Mouse (Mus musculus) MEL (cell line): Measurements from ENCODE around the gene Tmem214. TPM values are rescaled to one million over a fixed set of nuclear protein-coding genes. Genes with fewer than 3 reads are reported as not detected.

ENCODE experiments used
- DNase-seq: peaks from one replicate; pipeline ENCODE4 v3.0.0; 2011; ENCODE audit warnings: low read depth, low spot score
- H3K27ac ChIP-seq: 2 replicates; pipeline ENCODE4 v1.5.1; 2012; ENCODE audit warnings: low read depth, mild to moderate bottlenecking, control low read depth, low read length, moderate library complexity; ENCODE audit not compliant: control insufficient read depth
- H3K27me3 ChIP-seq, 2 experiments: fragments of 150-350 bp in 1 of 2; sonication (generic) in 1 of 2; 2 replicates each; pipeline ENCODE4 v1.6.1; 2012; ENCODE audit warnings: low read length in 2 of 2, mild to moderate bottlenecking in 2 of 2, improper control_type of control experiment in 1 of 2, moderate library complexity in 1 of 2; ENCODE audit not compliant: insufficient read depth in 2 of 2, control insufficient read depth in 1 of 2
- H3K36me3 ChIP-seq, 2 experiments: 2 replicates each; pipeline ENCODE4 v1.6.1; 2012 to 2014; ENCODE audit warnings: low read length in 2 of 2, improper control_type of control experiment in 1 of 2, inconsistent platforms in 1 of 2, mild to moderate bottlenecking in 1 of 2; ENCODE audit not compliant: insufficient read depth in 2 of 2, control insufficient read depth in 1 of 2
- H3K4me1 ChIP-seq, 2 experiments: fragments of 150-350 bp in 1 of 2; sonication (generic) in 1 of 2; 2 replicates each; pipeline ENCODE4 v1.6.1; 2012; ENCODE audit warnings: low read length in 2 of 2, improper control_type of control experiment in 1 of 2, mild to moderate bottlenecking in 1 of 2; ENCODE audit not compliant: insufficient read depth in 2 of 2, control insufficient read depth in 1 of 2
- H3K4me3 ChIP-seq, 2 experiments: fragments of 150-350 bp in 1 of 2; sonication (generic) in 1 of 2; 2 replicates each; pipeline ENCODE4 v1.5.1; 2012; ENCODE audit warnings: low read depth in 2 of 2, low read length in 2 of 2, mild to moderate bottlenecking in 2 of 2, moderate library complexity in 2 of 2, control low read depth in 1 of 2, improper control_type of control experiment in 1 of 2; ENCODE audit not compliant: control insufficient read depth in 1 of 2, insufficient read depth in 1 of 2
- H3K79me2 ChIP-seq: 2 replicates; pipeline ENCODE4 v1.6.1; 2012; ENCODE audit warnings: mild to moderate bottlenecking, low read length, moderate library complexity; ENCODE audit not compliant: control insufficient read depth, poor library complexity, insufficient read depth
- H3K9ac ChIP-seq: 2 replicates; pipeline ENCODE4 v1.6.1; 2012; ENCODE audit warnings: low read depth, mild to moderate bottlenecking, control low read depth, low read length, moderate library complexity; ENCODE audit not compliant: control insufficient read depth, poor library complexity, severe bottlenecking
- H3K9me3 ChIP-seq: fragments of 150-350 bp; sonication (generic); replicated peaks from 2 replicates; pipeline ENCODE4 v1.6.1; 2012; ENCODE audit warnings: mild to moderate bottlenecking, low read length, improper control_type of control experiment, moderate library complexity; ENCODE audit not compliant: insufficient read depth
- CHD1 ChIP-seq: IDR thresholded peaks from 2 replicates; pipeline ENCODE4 v1.6.1; 2012; ENCODE audit warnings: low read depth, mild to moderate bottlenecking, inconsistent platforms, low read length, improper control_type of control experiment
- CTCF ChIP-seq, 3 experiments: IDR thresholded peaks in 2 of 3; conservative IDR thresholded peaks in 1 of 3; 2 replicates each; pipeline ENCODE4 v1.5.1; 2011 to 2012; ENCODE audit warnings: low read length in 3 of 3, low read depth in 2 of 3, mild to moderate bottlenecking in 2 of 3, improper control_type of control experiment in 1 of 3, inconsistent platforms in 1 of 3, mixed read lengths in 1 of 3, moderate library complexity in 1 of 3; ENCODE audit not compliant: control insufficient read depth in 1 of 3, insufficient read depth in 1 of 3, poor library complexity in 1 of 3, severe bottlenecking in 1 of 3
- EP300 ChIP-seq, 2 experiments: IDR thresholded peaks; 2 replicates each; pipeline ENCODE4 v1.6.1; 2011; ENCODE audit warnings: improper control_type of control experiment in 2 of 2, low read length in 2 of 2, low read depth in 1 of 2, mild to moderate bottlenecking in 1 of 2
- ETS1 ChIP-seq: IDR thresholded peaks from 2 replicates; pipeline ENCODE4 v1.6.1; 2012; ENCODE audit warnings: low read depth, mild to moderate bottlenecking, inconsistent platforms, low read length, improper control_type of control experiment, moderate library complexity
- MAX ChIP-seq: IDR thresholded peaks from 2 replicates; pipeline ENCODE4 v1.6.1; 2011; ENCODE audit warnings: low read length, improper control_type of control experiment
- MXI1 ChIP-seq: IDR thresholded peaks from 2 replicates; pipeline ENCODE4 v1.6.1; 2011; ENCODE audit warnings: mild to moderate bottlenecking, low read depth, low read length, improper control_type of control experiment
- MYC ChIP-seq: IDR thresholded peaks from 2 replicates; pipeline ENCODE4 v1.6.1; 2011; ENCODE audit warnings: low read depth, mild to moderate bottlenecking, low read length, improper control_type of control experiment, moderate library complexity
- NELFE ChIP-seq: IDR thresholded peaks from 2 replicates; pipeline ENCODE4 v1.6.1; 2011; ENCODE audit warnings: low read depth, low read length, improper control_type of control experiment
- POLR2AphosphoS2 ChIP-seq: IDR thresholded peaks from 2 replicates; pipeline ENCODE4 v1.6.1; 2011; ENCODE audit warnings: low read length, improper control_type of control experiment
- RCOR1 ChIP-seq: IDR thresholded peaks from 2 replicates; pipeline ENCODE4 v1.6.1; 2012; ENCODE audit warnings: low read depth, mild to moderate bottlenecking, inconsistent platforms, low read length, improper control_type of control experiment
- SIN3A ChIP-seq: IDR thresholded peaks from 2 replicates; pipeline ENCODE4 v1.6.1; 2012; ENCODE audit warnings: low read length, improper control_type of control experiment, inconsistent platforms
- TBP ChIP-seq: IDR thresholded peaks from 2 replicates; pipeline ENCODE4 v1.8.0; 2011; ENCODE audit warnings: low read depth, low read length, improper control_type of control experiment
- polyA plus RNA-seq, 2 experiments: library from polyadenylated mRNA; stranded (reverse) in 1 of 2; unstranded in 1 of 2; fragments of >175 nt in 1 of 2; fragments of >200 nt in 1 of 2; gene quantifications; 2 replicates each; pipeline versions ENCODE4 v1.2.1 to v1.2.4; 2012; ENCODE audit warnings: low replicate concordance in 2 of 2, low read depth in 1 of 2; ENCODE audit not compliant: insufficient read length in 2 of 2, insufficient read depth in 1 of 2, missing spikeins in 1 of 2
- total RNA-seq: library from RNA; depleted of rRNA; stranded (reverse); fragments of 300-350 nt; gene quantifications from 2 replicates; pipeline ENCODE4 v1.2.3, GENCODE M21; 2012

Tmem214 gene
- total and polyA plus RNA-seq, 3 experiments, result 50.5 to 170 (median 101) TPM

DNA sequence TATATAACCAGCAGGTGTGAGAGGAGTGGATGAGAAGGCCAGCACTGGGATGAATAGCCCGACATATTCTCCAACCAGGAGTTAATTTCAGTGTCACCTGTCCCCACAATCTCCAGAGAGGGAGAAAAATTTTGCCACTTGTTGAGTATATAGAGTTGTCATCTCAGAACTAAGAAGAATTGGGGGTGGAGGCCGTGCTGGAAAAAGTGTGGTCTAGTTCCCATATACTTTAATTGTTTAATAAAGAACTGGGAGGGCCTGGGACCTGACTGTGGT, 2.3 kb downstream of the Tmem214 start:
- Histone ChIP-seq H3K4me1 (peaks cover 3 to 13% of the 10 kb centered on the region in 2 experiments), H3K27me3 (no peaks in the 10 kb centered on the region), H3K79me2 (peaks cover 13% of the 10 kb centered on the region), H3K9ac (peak overlapping the region; percentile 93), H3K9me3 (no peaks in the 10 kb centered on the region), H3K36me3 (peaks cover 9 to 16% of the 10 kb centered on the region in 2 experiments), H3K4me3 (peak overlapping the region; percentile 79 to 90), H3K27ac (0 out of 2 replicates have a peak overlapping the region, but pooled peaks have one; percentile 13)
- DNase-seq, result no peak
- TF ChIP-seq TBP (0 out of 2 replicates have a peak, but pooled peaks have one; percentile 26), CHD1 (0 out of 2 replicates have a peak, but pooled peaks have one; percentile 66), SIN3A (no peak), CTCF (IDR thresholded peaks at IDR 0.05 in 2 of 3, conservative IDR thresholded peaks at IDR 0.05 in 1 of 3; ENCODE audit: control insufficient read depth in 1 of 3, insufficient read depth in 1 of 3, low read depth in 2 of 3, low read length in 3 of 3, poor library complexity in 1 of 3, severe bottlenecking in 1 of 3) (no peak), MYC (0 out of 2 replicates have a peak, but pooled peaks have one; percentile 24)

DNA sequence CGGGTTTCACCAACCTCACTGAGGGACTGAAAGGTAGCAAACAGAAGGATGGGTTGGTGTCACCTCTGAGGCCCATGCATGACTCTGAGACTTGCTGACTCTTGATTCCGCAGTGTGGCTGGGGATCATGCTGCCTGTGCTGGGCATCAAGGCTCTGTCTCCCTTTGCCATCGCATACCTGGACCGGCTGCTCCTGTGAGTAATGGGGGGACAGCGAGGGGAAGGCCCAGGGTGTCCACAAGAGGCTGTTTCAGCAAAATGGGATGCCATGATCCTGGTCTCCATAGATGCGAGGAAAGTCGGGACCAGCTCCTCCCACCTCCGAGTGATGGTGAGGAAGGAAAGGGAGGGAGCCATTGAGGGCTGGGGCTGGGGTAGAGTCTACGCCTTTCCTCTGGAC, 4.8 kb downstream of the Tmem214 start:
- Histone ChIP-seq H3K9me3 (no peaks in the 10 kb centered on the region), H3K9ac (no peak overlapping the region), H3K4me3 (no peak overlapping the region), H3K79me2 (peaks cover 13% of the 10 kb centered on the region), H3K4me1 (peaks cover 3 to 13% of the 10 kb centered on the region in 2 experiments), H3K36me3 (peaks cover 9 to 26% of the 10 kb centered on the region in 2 experiments), H3K27me3 (no peaks in the 10 kb centered on the region), H3K27ac (no peak overlapping the region)
- DNase-seq, result no peak
- TF ChIP-seq MXI1 (no peak), POLR2AphosphoS2 (0 out of 2 replicates have a peak, but pooled peaks have one; percentile 5), ETS1 (no peak), MYC (no peak)

GRCm38 (mm10) chr5:30874365-30874764, 6.6 kb downstream of the Tmem214 start:
- H3K27ac ChIP-seq, result no peak overlapping the region
- H3K9me3 ChIP-seq, result no peaks in the 10 kb centered on the region
- no peaks in the 10 kb centered on the region for H3K27me3 ChIP-seq
- no peak overlapping the region for H3K4me3 ChIP-seq
- peaks cover 6 to 26% of the 10 kb centered on the region in 2 experiments for H3K36me3 ChIP-seq
- peaks cover 3 to 6% of the 10 kb centered on the region in 2 experiments for H3K4me1 ChIP-seq
- TF ChIP-seq RCOR1 (no peak), MAX (no peak), TBP (no peak), NELFE (no peak), CHD1 (no peak), POLR2AphosphoS2 (no peak), MYC (no peak), EP300 (IDR thresholded peaks at IDR 0.05; ENCODE audit: low read depth in 1 of 2, low read length in 2 of 2) (no peak)
- no peak overlapping the region for H3K9ac ChIP-seq
- peaks cover 13% of the 10 kb centered on the region for H3K79me2 ChIP-seq
- no peak for DNase-seq
